Mouse (Mus musculus) bone marrow macrophage, adult 2 months (primary cell): ENCODE measurements around the gene Isyna1. TPM values are rescaled to one million over a fixed set of nuclear protein-coding genes. Genes with fewer than 3 reads are reported as not detected.

ENCODE experiments used
- H3K27ac ChIP-seq: 2 replicates; pipeline ENCODE4 v1.5.1; 2012; ENCODE audit warnings: low read depth, low read length; ENCODE audit not compliant: insufficient read depth
- H3K4me1 ChIP-seq: 2 replicates; pipeline ENCODE4 v1.6.1; 2012; ENCODE audit warnings: low read length; ENCODE audit not compliant: control insufficient read depth, insufficient read depth
- H3K4me3 ChIP-seq: 2 replicates; pipeline ENCODE4 v1.5.1; 2012; ENCODE audit warnings: mild to moderate bottlenecking, low read length, moderate library complexity; ENCODE audit not compliant: insufficient read depth
- CTCF ChIP-seq: IDR thresholded peaks from 2 replicates; pipeline ENCODE4 v1.5.1; 2012; ENCODE audit warnings: low read depth, mild to moderate bottlenecking, low read length, moderate library complexity
- POLR2A ChIP-seq: IDR thresholded peaks from 2 replicates; pipeline ENCODE4 v1.6.1; 2012; ENCODE audit warnings: mild to moderate bottlenecking, low read depth, low read length, borderline replicate concordance
- polyA plus RNA-seq: library from polyadenylated mRNA; stranded (reverse); fragments of >200 nt; gene quantifications from 2 replicates; pipeline ENCODE4 v1.2.4, GENCODE M21; 2012; ENCODE audit not compliant: missing spikeins, insufficient read depth, insufficient read length

Gene Isyna1
- polyA plus RNA-seq, 1 experiment: 36.0 TPM

DNA sequence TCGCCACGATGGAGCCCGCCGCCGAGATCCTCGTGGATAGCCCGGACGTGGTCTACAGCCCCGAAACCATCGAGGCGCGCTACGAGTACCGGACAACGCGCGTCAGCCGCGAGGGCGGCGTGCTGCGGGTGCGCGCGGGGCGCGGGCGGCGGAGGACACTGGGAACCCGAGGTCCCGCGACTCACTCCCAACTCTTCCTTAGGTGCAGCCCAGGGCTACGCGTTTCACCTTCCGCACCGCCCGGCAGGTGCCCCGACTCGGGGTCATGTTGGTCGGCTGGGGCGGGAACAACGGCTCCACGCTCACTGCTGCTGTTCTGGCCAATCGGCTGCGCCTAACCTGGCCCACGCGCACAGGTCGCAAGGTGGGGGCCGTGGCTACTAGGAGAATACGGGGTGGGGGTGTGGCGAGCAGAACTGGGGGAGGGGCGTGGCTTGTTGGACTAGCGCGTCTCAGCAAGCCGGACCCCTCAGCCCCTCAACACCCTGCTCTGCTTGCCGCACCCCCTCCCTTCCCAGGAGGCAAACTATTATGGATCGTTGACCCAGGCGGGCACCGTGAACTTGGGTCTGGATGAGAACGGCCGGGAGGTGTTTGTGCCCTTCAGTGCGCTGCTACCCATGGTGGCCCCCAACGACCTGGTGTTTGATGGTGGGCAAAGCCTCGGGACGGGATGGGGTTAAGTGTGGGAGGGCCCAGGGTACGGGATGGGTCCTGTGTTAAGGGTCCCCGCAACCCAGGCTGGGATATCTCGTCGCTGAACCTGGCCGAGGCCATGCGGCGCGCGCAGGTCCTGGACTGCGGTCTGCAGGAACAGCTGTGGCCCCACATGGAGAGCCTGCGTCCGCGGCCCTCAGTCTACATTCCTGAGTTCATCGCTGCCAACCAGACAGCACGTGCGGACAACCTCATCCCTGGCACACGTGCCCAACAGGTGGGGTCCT lies 720 bp downstream of the Isyna1 start:
- peak overlapping the region; percentile 32; the same call in 1 of the 2 replicates for H3K27ac ChIP-seq

DNA sequence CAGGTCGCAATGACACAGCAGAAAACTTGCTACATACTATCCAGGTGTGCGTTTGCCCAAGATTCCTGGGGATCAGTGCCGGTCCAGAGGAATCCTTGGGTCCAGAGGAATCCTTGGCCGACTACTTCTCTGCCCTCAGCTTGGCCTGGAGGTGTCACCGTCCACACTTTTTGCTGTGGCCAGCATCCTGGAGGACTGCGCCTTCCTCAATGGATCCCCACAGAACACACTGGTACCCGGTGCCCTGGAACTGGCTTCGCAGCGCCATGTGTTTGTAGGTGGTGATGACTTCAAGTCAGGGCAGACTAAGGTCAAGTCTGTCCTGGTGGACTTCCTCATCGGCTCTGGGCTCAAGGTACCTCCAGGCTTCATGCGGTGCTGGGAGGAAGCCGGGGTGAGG lies 1.6 kb downstream of the Isyna1 start:
- peaks cover 18% of the 10 kb centered on the region for H3K4me1 ChIP-seq
- H3K27ac ChIP-seq: no peak overlapping the region
- H3K4me3 ChIP-seq: no peak overlapping the region
- no peak for TF ChIP-seq CTCF

More for the DNA sequence above, 720 bp downstream of the Isyna1 start:
- TF ChIP-seq CTCF: no peak
- no peak for TF ChIP-seq POLR2A
- Histone ChIP-seq H3K4me1 (peaks cover 10% of the 10 kb centered on the region), H3K4me3 (peak overlapping the region; percentile 76)

DNA sequence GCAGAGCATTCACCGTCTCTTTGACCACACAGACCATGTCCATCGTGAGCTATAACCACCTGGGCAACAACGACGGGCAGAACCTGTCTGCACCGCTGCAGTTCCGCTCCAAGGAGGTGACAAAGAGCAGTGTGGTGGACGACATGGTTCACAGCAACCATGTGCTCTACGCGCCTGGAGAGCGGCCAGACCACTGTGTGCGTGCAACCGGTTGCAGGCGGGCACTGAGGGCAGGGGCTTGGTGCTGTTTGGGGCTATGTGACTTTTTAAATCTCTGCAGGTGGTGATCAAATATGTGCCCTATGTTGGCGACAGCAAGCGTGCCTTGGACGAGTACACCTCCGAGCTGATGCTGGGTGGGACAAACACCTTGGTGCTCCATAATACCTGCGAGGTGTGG lies 2.0 kb downstream of the Isyna1 start:
- Histone ChIP-seq H3K27ac (no peak overlapping the region), H3K4me1 (peaks cover 19% of the 10 kb centered on the region), H3K4me3 (no peak overlapping the region)
- TF ChIP-seq CTCF (no peak), POLR2A (no peak)

DNA sequence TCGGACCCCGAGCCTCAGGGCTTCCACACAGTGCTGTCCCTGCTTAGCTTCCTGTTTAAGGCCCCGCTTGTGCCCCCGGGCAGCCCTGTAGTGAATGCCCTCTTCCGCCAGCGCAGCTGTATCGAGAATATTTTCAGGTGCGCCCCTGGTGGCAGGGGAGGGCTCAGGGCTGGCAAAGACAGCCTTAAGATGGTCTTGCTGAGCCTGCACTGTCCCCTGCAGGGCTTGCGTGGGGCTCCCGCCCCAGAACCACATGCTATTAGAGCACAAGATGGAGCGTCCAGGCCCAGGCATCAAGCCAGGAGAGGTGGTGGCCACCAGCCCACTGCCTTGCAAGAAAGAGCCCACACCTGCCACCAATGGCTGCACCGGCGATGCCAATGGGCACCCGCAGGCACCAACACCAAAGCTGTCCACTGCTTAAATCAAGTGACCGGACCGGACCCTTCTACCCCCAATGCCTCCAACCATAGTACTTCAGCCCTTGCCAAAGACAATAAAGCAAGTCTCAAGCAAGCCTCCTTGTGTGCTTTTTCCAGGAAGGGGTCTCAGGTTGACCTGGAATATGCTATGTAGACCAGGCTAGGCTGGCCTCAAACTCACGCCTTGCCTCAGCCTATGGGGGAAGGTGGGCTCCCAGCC lies 2.7 kb downstream of the Isyna1 start:
- H3K27ac ChIP-seq: no peak overlapping the region
- peaks cover 23% of the 10 kb centered on the region for H3K4me1 ChIP-seq
- no peak for TF ChIP-seq CTCF
- no peak for TF ChIP-seq POLR2A
- no peak overlapping the region for H3K4me3 ChIP-seq

DNA sequence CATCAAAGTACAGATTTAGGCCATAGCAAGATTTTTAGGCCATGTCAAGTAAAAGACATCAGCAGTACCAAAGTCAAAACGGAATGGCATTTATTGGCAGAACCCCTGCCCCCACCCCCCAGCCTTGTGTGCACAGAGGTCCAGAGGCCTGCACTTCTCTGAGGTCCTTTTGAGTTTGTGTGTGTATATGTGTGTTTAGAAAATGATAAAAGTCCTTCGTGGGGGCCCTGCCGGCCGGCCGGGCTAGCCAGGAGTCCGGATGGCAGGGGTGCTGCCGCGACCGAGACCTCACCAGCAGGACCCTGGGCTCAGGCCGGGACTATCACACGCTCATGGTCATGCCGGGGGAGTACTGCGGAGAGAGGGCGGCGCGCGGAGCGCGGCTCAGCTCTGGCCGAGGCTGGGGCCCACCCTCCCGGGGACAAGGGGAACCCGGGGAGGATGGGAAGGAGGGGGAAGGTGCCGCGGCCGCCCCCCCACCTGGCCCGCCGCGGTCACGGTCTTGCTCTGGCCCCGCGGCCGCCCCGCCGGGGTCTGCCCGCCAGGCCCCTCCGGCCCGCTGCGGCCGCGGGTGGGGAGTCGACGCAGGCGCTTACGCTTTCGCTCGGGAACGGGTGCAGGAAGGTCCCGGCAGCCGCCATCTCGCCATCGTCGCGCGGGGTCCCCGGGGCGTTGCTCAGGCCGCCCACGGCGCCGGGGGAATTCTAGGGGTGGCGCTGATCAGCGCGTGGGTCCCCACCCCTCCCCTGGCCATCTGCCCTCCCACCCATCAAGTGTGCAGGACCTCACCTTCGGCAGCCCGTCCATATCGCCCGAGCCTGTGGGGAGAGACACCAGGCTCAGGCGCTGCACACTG lies 3.5 kb downstream of the Isyna1 start:
- peaks cover 23% of the 10 kb centered on the region for H3K4me1 ChIP-seq
- TF ChIP-seq POLR2A (no peak), CTCF (no peak)
- no peak overlapping the region for H3K27ac ChIP-seq
- H3K4me3 ChIP-seq: no peak overlapping the region

DNA sequence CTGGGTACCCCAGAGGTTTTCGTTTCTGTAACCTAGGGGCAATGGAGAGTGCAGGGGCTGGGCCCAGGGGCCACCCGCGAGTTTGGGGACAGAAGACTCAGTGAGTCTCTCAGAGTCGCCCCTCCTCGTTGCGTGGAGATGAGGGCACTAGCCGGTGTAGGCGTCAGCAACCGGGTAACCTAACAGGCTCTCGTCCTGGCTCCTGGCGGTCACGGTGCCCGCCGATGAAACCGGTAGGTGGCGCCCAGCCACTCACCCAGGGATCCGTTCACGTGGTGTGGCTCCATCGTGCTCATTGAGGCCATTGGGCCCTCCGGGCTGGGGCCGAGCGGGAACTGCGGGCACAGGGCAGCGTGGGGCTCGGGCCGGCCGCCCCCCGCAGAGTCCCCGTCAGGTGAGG lies 4.1 kb downstream of the Isyna1 start:
- TF ChIP-seq CTCF (no peak), POLR2A (no peak)
- H3K4me1 ChIP-seq: peaks cover 23% of the 10 kb centered on the region

DNA sequence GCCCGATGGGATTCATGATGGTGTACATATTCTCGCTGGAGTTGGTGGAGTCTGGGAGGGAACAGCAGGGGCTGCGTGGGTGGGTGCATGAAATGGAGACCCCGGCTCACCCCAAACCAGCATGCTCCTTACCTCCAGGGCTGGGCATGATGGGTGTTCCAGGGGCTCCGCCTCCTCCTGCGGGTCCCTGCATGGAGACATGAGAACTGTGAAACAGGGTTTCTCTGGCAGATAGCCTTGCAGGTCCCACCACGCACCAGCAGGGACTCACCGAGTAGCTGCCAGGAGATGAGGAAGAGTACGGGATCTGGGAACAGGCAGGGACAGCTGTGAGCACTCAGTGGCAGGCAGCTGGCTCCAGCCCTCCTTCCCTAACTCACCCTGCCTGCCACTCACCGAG lies 4.5 kb downstream of the Isyna1 start:
- no peak overlapping the region for H3K4me3 ChIP-seq
- H3K4me1 ChIP-seq: peaks cover 20% of the 10 kb centered on the region
- H3K27ac ChIP-seq: no peak overlapping the region
- TF ChIP-seq POLR2A: no peak
- TF ChIP-seq CTCF: no peak

More for the DNA sequence above, 4.1 kb downstream of the Isyna1 start:
- no peak overlapping the region for H3K4me3 ChIP-seq
- no peak overlapping the region for H3K27ac ChIP-seq

DNA sequence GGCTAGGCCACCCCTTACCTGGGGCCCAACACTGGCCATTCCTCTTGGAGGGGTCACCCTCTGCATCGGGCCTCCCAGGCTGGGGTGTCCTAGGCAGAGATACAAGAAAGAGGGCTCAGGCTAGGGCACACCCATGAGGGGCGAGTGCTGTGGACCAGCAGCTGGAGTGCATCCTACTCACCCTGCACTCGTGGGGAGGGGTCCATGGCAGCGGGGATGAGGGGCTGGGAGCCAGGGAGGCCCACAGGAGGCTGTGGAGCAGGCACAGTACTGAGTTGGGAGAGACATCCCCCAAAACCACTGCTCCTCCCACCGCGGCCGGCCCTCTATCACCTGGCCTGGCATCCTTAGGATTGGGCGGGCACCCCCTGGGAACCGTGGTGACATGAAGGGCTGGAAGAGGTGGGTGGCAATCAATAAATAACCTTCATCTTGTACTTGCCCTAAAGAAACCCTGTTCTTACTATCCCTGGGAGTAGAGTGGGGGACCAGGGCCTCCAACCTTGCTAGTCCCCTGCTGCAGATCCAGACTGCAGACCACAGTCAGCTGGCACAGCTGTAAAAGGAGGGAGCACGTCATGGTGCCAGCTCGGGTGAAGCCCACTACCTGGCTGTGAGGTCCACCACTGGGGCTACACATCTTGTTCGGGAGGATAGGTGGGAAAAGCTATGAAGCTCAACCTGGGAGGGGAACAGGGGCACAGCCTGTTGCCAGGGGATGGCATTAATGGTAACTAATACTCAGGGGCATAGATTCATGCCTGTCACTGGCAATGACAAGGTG lies 5.5 kb downstream of the Isyna1 start:
- Histone ChIP-seq H3K4me3 (no peak overlapping the region), H3K4me1 (peaks cover 22% of the 10 kb centered on the region), H3K27ac (no peak overlapping the region)
- TF ChIP-seq POLR2A (no peak), CTCF (no peak)
